Mouse (Mus musculus): ENCODE measurements around the gene Olfr212.

DNA sequence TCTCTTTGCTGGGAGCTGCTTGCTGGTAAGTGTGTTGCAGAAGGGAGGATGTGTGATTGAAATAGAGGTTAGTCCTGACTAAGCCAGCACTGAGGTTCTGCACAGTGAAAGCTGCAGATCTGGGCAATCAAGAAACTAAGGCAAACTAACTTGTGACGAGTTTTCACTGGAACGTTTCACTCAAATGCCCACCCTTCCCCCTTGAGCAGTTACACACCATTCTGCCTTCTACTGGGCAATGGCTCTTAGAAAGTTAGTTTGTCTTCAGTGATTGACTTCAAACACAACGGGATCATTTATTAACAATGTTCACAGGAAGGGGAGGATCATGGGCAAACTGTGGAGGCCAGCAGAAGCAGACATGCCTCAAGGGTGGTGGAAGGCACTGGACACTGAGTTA is 48.6 kb downstream of the Olfr212 start:
- TF ChIP-seq POLR2A (IDR thresholded peaks at IDR 0.05; ENCODE audit: control insufficient read depth, extremely low read depth, insufficient read depth, low read length, poor library complexity) = no peak
- TF ChIP-seq CTCF (IDR thresholded peaks at IDR 0.05; ENCODE audit: borderline replicate concordance, control insufficient read depth, extremely low read depth, insufficient read depth, low read length, poor library complexity) = no peak

Measured in thymus, adult 2 months (tissue).